Mouse (Mus musculus) embryonic fibroblast, embryonic 13.5 days (primary cell): ENCODE measurements at regions not wholly inside any gene's neighbourhood (a gene's known extent, or its start where the extent isn't known, plus 50 kb on each side); places are given as distances from the start of the nearest gene placed in this dataset.

ENCODE experiments used
- CTCF ChIP-seq: IDR thresholded peaks from 2 replicates; pipeline ENCODE4 v1.5.1; 2011; ENCODE audit warnings: mild to moderate bottlenecking, control low read depth, low read length, moderate library complexity, borderline replicate concordance; ENCODE audit not compliant: insufficient read depth
- POLR2A ChIP-seq: IDR thresholded peaks from 2 replicates; pipeline ENCODE4 v1.6.1; 2011; ENCODE audit warnings: low read depth, mild to moderate bottlenecking, control low read depth, low read length, moderate library complexity

DNA sequence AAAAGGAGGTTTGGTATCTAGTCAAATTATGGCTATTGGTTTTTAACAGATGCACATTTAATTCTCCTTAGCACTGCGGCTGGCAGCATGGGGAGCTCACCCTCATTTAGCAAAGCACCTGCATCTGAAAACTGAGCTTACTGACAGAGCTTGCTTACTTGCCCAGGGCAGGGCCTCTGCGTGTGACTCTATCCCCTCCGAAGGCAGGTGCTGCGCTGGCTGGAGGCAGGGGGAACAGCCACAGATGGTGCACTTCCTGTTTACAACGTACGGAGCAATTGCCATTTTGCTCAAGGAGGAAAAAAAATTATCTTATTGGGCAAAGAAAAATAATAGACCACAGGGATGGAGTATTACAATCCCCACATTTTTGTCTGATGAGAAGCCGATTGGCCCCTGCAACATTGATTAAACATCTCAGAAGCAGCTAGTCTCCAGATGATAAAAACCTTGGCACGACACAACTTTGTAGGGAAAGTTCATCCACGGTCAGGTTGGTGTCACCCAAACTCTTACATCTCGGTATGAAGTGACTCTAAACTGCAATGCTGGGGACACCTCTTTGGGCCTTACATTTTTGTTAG is 92.5 kb downstream of the Cops8 start:
- TF ChIP-seq CTCF (no peak), POLR2A (no peak)
